Mouse (Mus musculus): ENCODE data around the gene Dusp8.

Dusp8 gene

DNA sequence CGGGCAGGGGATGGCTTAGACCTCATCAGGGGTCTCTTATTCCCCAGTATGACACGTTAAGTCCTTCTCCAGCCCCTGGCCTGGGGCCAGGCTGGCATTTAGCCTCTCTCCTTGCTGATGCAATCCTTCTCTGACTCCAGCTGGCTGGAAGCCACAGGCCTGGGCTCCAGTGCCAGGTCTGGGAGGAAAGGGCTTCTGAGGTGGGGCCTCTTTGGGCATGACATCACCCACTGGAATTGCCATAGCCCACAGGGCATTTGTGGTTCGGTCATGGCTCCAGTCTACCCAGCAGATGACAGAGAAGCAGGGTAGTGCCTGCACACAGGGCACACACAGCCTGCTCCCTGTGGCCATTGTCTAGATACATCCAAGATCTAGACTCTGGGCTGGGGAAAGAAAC lies 10.8 kb downstream of the Dusp8 start:
- peak; percentile 92 for DNase-seq (ENCODE audit: low read depth)

DNA sequence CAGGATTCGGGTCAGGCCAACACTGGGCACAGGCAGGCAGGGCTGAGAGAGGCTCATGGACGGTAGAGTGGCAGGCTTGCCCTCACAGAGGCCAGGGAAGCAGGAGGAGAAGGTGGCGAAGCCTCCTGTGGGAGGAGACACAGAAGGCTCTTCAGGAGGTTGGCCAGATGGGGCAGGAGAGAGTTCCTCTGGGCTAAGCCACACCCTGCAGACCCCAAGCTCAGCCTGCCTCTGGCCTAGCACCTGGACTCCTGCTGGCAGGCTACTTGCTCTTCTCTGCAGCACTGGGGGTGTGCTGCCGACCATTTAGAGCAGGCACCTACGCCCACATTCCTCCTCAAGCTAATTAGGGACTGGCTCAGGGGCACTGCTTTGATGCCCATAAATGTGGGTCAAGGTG lies 11.2 kb downstream of the Dusp8 start:
- peak; percentile 55 for DNase-seq (ENCODE audit: low read depth)

DNA sequence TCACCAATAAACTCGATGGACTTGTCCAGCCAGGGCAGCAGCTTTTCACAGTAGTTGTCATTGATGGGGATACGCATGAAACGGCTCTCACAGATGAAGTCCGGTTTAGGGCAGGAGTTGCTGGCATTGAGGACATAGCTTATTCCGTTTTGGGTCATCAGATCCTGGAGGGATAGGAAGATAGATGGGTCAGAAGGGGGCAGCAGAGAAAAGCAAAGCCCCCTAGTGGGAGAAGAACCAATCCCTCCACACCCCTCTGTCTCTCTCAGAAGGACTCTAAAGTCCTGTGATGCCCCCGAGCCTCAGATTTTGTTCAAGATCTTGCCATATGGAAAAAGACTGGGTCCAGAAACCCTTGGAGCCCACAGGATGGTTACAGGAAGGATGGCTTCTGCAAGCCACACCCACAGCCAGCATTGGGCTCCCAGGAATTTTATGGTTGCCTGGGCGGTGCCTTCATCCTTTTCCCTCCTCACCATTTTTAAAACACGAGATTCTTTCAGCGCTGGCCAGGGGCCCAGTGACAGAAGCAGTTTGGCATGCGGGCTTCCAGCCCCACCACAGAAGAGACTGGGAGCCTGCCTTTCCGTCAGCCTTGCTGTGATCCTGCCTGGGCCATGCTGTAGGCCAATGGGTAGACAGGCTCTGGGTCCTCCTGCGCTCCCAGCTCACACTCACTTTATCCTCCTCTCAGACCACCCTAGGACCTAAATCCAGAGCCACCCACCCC lies 11.9 kb downstream of the Dusp8 start:
- peak; percentile 92 for DNase-seq (ENCODE audit: low read depth)

DNA sequence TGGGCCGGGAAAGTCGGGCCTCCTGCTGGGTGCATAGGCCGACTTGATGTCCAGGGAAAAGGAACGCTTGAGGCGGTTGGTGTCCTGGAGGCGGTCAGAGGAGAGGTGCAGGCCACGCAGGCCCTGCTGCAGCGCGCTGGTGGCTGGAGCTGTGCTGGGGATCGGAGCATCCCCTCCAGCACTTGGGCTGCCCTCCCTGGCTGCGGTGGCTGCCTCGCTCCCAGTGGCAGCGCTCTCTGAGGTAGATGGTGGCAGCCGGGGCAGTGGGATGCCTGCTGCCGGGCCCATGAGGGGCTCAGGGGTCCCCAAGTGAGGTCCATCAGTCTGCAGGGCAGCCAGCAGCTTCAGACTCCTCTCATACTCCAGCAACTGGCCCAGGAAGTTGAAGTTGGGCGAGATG lies 13.0 kb downstream of the Dusp8 start:
- DNase-seq (ENCODE audit: low read depth) = no peak

DNA sequence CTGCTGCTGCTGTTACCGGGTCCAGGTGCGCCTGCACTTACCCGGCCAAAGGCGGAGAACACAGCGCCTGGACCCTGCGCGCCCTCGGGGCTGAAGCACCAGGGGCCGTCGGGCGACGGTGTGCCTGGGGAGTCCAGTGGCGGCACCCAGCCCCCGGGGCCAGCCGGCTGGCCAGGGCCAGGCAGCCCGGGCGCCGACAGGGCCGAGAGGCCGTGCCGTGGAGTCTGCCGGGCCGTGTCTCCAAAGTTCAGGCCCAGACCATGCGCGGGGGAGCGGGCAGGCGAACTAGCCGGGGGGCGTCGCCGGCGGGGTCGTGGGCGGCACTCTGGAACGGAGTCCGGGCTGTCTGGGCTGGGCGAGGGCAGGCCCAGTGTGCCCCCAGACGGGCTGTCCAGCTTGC lies 13.5 kb downstream of the Dusp8 start:
- no peak for DNase-seq (ENCODE audit: low read depth)

DNA sequence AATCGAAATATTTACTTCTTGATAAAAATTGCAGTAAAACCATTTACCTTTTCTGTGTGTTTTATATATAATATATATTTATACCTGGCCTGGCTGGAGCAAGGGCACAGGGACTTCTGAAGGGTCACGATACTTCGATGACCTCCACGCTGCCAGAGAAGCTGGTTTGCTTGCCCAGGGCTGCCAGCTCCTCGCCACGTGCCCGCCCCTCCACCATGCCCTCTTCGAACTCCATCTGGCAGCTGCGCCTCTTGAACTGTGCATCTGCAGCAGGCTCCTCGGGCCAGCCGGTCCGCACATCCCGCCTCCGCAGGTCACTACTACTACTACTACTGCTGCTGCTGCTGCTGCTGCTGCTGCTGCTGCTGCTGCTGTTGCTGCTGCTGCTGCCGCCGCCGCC lies 13.9 kb downstream of the Dusp8 start:
- DNase-seq (ENCODE audit: low read depth) = no peak

DNA sequence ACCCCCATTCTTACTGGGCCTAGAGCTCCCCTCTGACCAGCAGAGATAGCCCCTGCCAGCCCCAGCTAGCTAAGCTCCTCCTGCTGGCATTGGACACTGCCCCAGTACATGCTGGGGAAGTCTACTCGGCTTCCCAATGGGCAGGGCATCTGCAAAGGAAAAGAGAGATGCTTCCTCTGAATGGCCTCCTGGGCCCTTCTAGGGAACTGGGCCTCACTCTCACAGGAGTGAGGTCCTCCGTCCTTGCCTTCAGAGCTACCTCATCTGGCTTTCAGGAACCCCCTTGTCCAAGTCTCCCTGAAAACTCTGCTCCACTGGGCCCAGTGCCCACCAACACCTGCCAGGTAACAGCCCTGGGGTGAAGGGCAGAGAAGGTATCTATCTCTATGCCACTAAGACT lies 14.8 kb downstream of the Dusp8 start:
- DNase-seq (ENCODE audit: low read depth) = no peak

DNA sequence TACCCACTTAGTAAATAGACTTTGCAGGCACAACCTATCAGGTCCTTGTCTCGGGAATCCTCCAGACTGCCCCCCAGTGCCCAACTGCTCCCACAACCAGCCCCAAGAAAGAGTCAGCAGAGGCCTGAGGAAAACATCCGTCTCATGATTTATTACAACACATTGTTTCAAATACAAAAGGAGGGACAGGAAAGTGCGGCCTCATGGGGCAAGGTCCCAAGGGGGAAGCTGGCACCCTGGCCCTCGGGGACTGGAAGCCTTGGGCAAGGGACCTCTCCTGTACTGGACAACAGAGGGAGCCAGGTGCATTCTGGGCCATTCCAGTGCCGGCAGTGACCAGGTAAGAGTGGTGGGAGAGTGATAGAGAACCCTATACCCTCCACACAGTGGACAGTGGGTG lies 16.3 kb downstream of the Dusp8 start:
- no peak for DNase-seq (ENCODE audit: low read depth)

DNA sequence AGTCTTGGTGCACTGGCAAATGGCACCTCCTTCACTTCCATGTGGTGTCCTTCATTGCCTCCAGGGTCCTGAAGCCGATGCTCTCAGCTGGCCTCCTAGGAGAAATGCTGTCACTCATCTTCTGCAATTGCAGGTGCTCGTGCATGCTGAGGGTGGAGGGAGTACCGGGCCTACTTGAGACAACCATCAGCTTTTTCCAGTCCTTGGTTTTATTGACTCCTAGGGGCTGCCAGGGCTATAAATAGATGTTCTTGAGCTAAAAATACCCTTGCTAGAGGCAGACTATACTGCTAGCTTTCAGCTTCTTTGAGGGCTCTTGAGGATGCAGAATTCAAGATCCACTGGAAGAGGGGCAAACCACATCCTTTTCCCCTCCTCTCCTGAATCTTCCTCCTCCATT lies 18.5 kb downstream of the Dusp8 start:
- DNase-seq (ENCODE audit: low read depth) = no peak

DNA sequence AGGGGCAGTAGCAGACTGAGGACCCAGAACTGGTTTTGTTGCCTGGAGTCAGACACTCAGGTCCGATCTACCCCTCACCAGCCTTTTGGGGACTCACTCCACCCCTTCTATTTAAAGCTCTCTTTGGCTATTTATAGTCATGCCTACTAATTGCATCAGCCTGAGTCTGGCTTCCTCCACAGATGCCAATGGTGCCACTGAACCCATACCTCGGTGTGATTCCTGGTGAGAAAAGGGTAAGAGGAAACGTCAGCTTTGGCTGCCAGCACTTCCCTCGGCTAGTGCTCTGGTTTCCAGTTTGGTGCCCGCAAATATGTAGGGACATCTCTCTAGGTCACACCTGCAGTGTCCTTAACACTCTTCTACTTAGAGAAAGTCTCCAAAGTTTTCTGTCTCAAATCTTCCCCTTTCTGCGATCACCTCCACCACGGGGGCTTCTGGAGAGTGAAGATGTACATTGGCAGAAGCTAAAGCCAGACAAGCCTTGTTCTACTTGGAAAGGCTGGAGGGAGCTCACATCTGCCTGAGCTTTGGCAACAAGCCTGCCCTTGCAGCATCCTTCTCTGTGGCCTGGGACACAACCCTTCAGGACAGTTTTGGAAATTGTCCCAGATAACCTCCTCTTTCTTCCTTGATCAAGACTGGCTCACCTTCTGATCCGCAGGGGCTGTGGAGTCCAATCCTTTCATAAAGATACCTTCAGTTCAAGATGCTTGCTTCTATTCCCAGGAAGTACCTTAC lies 21.3 kb downstream of the Dusp8 start:
- DNase-seq (ENCODE audit: low read depth) = no peak

DNA sequence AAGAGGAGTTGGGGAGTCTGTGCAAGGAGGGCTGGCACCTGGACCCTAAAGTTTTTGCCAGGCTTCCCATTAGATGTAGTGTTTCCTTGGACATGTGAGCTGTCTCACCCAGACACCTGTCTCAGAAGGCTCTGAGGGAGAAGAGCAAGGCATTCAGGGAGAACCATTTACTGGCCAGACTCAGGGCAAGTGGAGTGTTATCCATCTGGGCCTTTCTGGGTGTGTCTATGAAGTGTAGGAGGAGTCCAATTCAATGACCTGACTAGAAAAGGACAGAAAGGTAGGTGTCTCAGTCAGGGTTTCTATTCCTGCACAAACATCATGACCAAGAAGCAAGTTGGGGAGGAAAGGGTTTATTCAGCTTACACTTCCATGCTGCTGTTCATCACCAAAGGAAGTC lies 23.9 kb downstream of the Dusp8 start:
- no peak for DNase-seq (ENCODE audit: low read depth)

DNA sequence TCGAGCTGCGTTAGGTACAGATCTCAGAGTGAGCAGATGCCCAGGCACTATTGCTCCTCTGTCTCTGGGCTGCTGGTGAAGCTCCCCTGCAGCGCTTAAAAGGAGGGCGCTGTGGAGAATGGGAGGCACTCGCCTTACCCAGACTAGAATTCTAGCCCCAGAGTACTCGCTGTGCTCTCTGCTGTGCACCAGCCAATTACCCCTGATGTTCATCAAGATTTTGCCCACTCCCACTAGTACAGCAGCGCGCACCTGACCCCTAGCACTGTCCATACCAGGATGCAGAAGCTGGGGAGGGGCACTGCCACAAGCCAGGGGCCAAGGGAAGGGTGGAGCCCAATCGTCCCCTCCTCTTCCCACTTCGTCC lies 24.4 kb downstream of the Dusp8 start:
- no peak for DNase-seq (ENCODE audit: low read depth)

DNA sequence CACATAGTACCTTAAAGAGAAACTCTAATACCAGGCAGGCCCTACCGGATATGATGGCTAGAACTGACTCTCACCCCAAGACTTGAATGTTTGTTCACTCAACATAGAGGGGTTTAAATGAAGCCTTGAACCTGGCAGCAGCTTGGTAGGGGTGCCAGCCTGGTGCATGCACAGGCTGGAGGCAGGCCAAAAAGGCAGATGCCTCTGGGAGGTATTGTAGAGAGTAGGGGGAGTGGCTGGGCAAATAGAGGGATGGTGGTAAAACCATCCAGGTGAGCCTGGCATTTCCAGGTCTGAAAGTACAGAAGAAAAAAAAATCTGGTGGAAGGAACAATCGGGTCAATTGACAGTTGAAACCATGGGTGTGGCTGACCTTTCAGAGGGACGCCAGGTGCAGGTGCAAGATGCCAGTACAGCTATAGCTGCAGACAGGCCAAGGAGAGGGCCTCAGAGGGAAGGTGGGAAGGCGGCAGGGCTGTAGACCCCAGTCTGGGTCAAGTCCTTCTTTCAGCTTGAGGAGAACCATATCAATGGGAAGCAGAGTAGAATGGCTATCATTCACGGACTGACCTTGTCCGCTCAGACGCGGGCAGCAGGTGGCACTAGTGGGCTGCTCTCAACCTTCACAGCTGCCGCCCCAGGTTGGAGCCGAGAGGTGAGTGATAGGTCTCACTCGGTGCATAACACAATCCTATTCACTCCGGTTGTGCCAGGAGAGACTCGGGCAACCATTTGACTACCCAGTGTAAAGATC lies 25.0 kb downstream of the Dusp8 start:
- peak; percentile 76 for DNase-seq (ENCODE audit: low read depth)

DNA sequence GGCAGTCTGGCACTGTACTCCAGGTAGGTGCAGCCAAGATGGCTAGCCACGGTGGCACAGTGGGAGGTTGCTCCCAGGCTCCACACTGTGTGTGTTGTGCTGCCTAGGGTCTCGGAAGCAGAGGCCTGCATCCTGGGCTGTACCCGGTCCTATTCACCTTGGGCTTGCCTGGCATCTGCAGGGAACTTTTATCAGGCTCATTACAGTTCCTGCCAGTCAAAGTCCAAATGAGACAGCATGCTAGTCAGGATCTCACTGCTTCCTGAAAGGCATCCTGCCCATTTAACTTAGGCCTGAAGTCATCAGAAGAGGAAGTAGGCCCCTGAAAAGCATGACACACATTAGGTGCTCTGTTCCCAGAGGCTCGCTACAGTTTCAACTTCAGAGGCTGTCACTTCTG lies 27.2 kb downstream of the Dusp8 start:
- no peak for DNase-seq (ENCODE audit: low read depth)

DNA sequence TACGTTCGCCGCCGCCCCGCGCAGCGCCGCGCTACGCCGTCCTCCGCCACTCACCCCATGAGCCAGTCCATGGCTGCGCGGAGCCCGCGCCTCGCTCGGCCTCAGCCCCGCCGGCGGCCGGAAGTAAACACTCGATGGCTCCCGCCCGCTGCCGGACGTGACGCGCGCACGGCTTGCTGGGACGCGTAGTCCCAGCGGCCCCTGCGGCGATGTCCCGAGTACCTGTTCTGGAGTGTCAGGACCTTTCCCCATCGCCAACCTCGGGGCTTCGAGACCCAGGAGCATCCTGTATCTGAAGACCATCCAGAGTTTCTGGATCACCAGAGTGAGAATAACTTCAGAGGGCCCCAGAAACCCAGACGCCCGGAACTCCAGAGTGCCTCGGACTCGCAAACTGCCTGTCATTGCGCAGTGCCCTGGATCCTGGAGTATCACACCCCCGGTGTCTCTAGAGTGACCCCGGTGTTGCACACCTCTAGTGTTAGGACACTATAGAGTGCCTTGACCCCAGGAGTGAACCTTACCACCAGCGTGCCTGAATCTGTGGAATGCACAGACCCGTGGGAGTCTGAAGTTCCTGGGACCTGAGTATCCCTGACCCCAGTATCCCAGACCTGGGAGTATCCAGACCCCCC lies 34.6 kb downstream of the Dusp8 start, which contains the start of gene Mob2:
Gene Mob2 (minus strand): TSS at position 135 of the 635 bp plus-strand sequence.
- DNase-seq (ENCODE audit: low read depth) = peak; percentile 88

DNA sequence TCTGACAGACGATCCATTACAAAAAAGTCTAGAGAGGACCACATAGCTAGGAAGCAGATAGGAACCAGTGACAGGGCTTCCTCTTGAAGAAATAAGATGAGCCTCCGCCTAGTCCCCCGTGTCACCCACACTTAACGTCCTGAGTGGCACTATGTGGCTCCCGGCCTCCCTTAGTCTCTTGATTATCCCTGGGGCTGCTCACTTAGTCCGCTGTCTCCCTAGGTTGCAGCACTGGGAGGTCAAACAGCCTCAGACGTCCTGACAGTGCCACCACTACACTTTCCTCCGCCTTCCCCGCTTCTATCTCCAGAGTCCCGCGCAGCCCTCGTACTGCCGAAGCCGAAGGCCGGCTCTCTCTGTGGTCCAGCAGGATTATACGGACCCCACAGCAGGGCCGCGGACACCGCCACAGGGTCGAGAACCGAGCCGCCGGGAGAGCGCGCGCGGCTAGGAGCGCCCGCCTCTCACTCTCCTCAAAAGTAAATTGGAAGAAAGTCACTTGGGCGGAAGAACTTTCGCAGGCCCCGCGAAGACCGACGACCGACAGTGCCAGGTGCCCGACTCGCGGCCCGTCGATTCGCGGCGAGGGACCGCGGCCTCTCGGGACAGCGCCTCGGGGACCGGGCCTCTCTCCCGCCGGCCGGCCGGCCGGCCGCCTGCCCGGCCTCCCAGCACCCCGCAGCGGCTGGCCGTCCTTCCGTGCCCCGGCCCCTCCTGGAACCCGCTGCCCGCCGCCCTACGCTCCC lies 35.3 kb downstream of the Dusp8 start:
- peak; percentile 17 for DNase-seq (ENCODE audit: low read depth)

DNA sequence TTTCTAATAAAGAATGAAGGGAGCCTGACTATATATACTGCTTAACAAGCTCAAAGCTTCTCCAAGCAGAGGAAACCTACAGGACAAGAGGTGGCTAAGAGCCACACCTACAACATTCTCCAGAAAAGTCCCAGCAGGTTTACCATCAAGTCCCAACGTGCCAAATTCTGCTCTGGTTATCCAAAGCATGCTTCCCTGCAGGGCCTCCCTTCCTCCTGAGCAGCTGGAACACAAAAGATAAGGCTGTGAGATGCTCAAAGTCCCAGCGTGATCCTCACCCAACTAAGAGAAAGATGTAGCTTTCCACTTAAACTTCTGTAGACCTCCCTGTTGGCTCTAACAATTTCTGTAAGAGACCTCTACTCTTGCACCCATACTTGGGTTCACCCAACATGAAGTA lies 36.6 kb downstream of the Dusp8 start:
- DNase-seq (ENCODE audit: low read depth) = no peak

DNA sequence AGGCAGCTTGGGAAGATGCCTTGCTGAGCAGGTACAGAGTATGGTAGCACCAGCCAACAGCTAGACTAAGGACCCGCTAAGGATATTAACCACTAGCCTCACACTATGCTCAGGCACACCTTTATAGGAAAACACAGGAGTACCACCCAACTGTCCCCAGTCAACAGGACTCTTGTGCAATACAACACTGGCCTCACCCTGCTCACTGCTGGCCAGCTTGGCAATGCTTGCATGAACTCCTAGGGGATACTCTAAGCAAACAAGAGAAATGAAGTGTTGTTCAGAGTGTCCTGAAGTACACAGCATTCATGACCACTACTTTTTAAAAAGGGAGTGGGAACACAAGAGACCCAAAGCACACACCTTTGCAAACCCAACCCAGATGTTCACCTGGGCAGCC lies 38.5 kb downstream of the Dusp8 start:
- DNase-seq (ENCODE audit: low read depth) = no peak

DNA sequence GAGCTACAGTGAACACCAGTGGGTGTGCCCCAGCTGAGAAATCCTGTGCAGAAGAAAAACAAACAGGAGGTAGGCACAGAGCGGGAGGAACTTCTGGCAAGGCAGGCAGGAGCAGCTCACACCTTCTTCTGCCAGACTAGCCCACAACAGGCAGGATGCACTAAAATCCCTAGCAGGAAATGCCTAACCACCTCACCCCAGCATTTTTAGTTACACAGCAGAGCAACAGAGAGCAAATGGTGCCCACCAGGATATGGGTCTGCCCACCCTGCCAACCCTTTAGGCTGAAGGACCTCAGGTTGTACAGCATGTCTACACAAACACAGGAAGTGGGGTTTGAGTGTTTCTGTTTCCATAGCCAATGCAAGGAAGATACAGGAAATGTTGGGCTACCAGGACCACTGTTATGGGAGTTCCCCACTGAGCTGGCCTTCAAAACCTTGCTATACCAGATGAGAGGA lies 39.0 kb downstream of the Dusp8 start:
- no peak for DNase-seq (ENCODE audit: low read depth)

DNA sequence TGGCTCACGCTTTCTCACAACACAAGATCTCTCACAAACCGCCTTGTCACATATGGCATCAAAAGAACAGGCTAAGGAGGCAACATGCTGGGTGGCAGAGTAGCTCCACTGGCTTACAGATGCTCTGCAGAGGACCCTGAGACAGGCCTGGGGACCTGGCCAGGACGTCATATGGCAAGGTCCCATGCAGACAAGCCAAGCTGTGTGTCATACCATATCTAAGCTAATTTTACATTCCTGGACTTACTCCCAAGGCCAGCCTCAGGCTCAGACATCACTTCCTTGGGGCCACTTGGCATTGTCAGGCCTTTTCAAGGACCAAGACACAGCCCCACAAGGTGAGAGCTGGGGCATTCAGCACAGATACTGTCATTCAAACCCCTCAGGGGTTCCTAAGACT lies 40.2 kb downstream of the Dusp8 start:
- no peak for DNase-seq (ENCODE audit: low read depth)

DNA sequence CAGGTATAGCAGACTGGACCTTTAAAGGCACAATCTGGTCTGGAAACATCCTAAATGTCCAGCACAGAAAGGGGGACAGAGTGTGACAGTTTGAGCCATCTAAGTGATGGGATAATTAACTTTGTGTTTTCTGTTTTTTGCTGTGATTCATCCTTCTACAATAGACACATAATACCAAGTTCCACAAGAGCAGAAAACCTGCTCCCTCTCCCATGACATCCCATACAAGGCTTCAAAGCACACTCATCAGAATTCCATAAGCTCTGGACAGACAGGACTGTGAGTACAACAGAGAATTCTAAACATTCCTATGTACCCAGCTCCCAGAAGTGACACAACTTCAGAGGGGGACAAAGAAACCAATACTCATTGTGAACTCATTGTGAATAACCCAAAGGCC lies 45.1 kb downstream of the Dusp8 start:
- DNase-seq (ENCODE audit: low read depth) = no peak

DNA sequence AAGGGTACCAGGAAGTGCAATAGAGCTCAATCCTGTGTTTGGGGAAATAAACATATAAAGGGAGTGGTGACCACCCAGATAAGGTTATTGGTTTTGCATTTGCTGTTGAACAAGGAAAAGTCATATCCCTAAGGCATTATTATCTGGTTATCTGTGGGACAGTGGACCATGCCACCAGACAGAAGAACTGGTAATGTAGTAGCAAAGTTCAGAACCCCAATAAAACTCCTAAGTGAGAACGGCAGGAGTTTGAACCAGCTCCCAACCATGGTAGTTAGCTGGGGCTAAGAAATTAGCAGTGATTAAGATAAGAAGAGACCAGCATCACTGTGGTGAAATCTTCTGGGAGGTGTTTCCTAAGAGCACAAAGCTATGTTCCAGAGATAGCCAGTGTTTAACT lies 49.7 kb downstream of the Dusp8 start:
- no peak for DNase-seq (ENCODE audit: low read depth)
